Comparison of ENCODE assay signal across 10 mouse cellular contexts in the genomic region with DNA sequence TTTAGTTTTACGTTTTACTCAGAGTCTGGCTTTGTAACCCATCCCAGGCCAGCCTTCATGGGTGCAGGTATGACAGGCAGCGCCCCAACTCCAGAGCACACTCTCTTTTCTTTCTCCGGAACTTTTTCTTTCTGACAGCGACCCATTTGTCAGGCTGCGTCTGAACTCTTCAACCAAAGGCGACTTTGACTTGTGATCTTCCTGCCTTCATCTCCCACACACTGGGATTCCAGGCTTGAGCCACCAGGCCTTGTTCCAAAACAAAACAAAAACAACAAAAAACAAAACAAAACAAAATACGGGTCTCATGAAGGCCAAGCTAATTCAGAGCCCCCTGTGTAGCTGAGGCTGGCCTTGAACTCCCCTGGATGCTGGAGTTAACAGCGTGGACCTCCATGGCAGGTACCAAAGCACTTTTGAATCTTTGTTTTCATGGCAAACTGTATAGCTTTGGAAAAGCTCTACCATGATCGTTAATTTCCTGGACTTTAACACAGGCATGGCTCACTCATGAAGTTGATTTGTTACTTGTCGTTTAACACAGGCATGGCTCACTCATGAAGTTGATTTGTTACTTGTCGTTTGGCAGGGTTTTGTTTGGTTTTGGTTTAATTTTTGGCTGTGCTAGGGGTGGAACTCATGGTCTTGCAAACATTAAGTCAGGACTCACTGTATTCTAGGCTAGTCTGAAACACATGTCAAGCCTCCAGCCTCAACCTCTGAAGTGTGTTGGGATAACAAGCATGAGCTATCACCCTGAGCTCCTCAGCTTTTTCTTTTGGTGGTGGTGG. TPM values are rescaled to one million over a fixed set of nuclear protein-coding genes. Genes with fewer than 3 reads are reported as not detected.
DNase-seq lines count a peak whose midpoint lies in the region; ATAC-seq and TF ChIP-seq lines count a peak whose summit lies in the region.
"Had no signal": no experiment of that assay in that cellular context is flagged by ENCODE, and none has a peak within 500 bp of the region (broad histone marks: within the 10 kb centered on the region; RNA-seq: fewer than 3 reads in every experiment).

No protein-coding gene starts in this region.

- no peaks in the 10 kb centered on the region for H3K36me3 ChIP-seq in heart, postnatal 0 days (replicated peaks; ENCODE audit: control insufficient read depth, insufficient read depth, low read length)
- H3K36me3 ChIP-seq in midbrain, embryonic 11.5 days (ENCODE audit: control insufficient read depth, insufficient read depth, low read length) = no peaks in the 10 kb centered on the region
- no peaks in the 10 kb centered on the region for H3K36me3 ChIP-seq in midbrain, embryonic 13.5 days
- no peaks in the 10 kb centered on the region for H3K36me3 ChIP-seq in limb, embryonic 11.5 days (ENCODE audit: control insufficient read depth, insufficient read depth, low read length)
- H3K36me3 ChIP-seq: midbrain, embryonic 12.5 days had no signal

- no peak for ATAC-seq in heart, postnatal 0 days (ENCODE audit: insufficient read depth, low read depth)
- ATAC-seq in midbrain, embryonic 11.5 days (ENCODE audit: low FRiP score) = no peak
- no peak for ATAC-seq in midbrain, embryonic 13.5 days
- ATAC-seq in limb, embryonic 11.5 days (ENCODE audit: insufficient number of reproducible peaks, low FRiP score, low TSS enrichment, low read depth) = no peak
- ATAC-seq: forebrain, embryonic 14.5 days had no signal

- peak overlapping the region; percentile 40; the same call in 1 of the 2 replicates for H3K9ac ChIP-seq in heart, postnatal 0 days (replicated peaks; ENCODE audit: low read depth, low read length)
- no peak overlapping the region for H3K9ac ChIP-seq in midbrain, embryonic 11.5 days (ENCODE audit: low read length)
- no peak overlapping the region for H3K9ac ChIP-seq in midbrain, embryonic 13.5 days (replicated peaks)
- no peak overlapping the region for H3K9ac ChIP-seq in limb, embryonic 11.5 days (ENCODE audit: low read length)
- H3K9ac ChIP-seq: midbrain, embryonic 12.5 days had no signal

- peaks cover 11% of the 10 kb centered on the region for H3K4me1 ChIP-seq in heart, postnatal 0 days (ENCODE audit: control insufficient read depth, insufficient read depth)
- no peaks in the 10 kb centered on the region for H3K4me1 ChIP-seq in midbrain, embryonic 11.5 days (ENCODE audit: control insufficient read depth, insufficient read depth, low read length)
- 0 out of 2 replicates have a peak, but pooled peaks cover 3% of the 10 kb centered on the region for H3K4me1 ChIP-seq in midbrain, embryonic 13.5 days (replicated peaks)
- H3K4me1 ChIP-seq in limb, embryonic 11.5 days (ENCODE audit: control insufficient read depth, insufficient read depth, low read length) = peaks cover 12% of the 10 kb centered on the region; the same call in 1 of the 2 replicates

- 71% methylated on average over 11 of the region's 11 CpGs for WGBS in heart, postnatal 0 days
- 83% methylated on average over 11 of the region's 11 CpGs for WGBS in midbrain, embryonic 11.5 days
- 80% methylated on average over 11 of the region's 11 CpGs for WGBS in midbrain, embryonic 13.5 days
- WGBS in limb, embryonic 11.5 days = 64% methylated on average over 11 of the region's 11 CpGs

- no peak for DNase-seq in heart, postnatal 0 days (ENCODE audit: low spot score)
- DNase-seq in heart, adult 8-10 months (ENCODE audit: low spot score) = no peak
- peak; percentile 73 for DNase-seq in midbrain, embryonic 11.5 days (ENCODE audit: low spot score, missing footprints)
- no peak for DNase-seq in limb, embryonic 11.5 days (ENCODE audit: low spot score)
- no peak for DNase-seq in urinary bladder, postnatal 10 days (ENCODE audit: low spot score)
- no peak for DNase-seq in urinary bladder, postnatal 14 days (ENCODE audit: low spot score)
- DNase-seq in left cerebral cortex, adult 8-10 months (ENCODE audit: low spot score in 2 of 2) = no peak

- no peak for TF ChIP-seq CTCF in heart, postnatal 0 days (IDR thresholded peaks at IDR 0.05; ENCODE audit: low read depth)

- H3K27me3 ChIP-seq in heart, postnatal 0 days (ENCODE audit: control insufficient read depth, insufficient read depth, low read length) = no peaks in the 10 kb centered on the region
- H3K27me3 ChIP-seq in midbrain, embryonic 11.5 days (ENCODE audit: control insufficient read depth, insufficient read depth, low read length) = no peaks in the 10 kb centered on the region
- no peaks in the 10 kb centered on the region for H3K27me3 ChIP-seq in midbrain, embryonic 13.5 days
- no peaks in the 10 kb centered on the region for H3K27me3 ChIP-seq in limb, embryonic 11.5 days (ENCODE audit: control insufficient read depth, insufficient read depth, low read length)
- H3K27me3 ChIP-seq: midbrain, embryonic 12.5 days had no signal

- peak overlapping the region; percentile 55 for H3K4me2 ChIP-seq in heart, postnatal 0 days (ENCODE audit: low read depth, low read length)
- H3K4me2 ChIP-seq in midbrain, embryonic 11.5 days = no peak overlapping the region
- H3K4me2 ChIP-seq in midbrain, embryonic 13.5 days (replicated peaks) = no peak overlapping the region
- H3K4me2 ChIP-seq in limb, embryonic 11.5 days (ENCODE audit: low read depth, severe bottlenecking) = no peak overlapping the region

- peak overlapping the region; percentile 28 for H3K4me3 ChIP-seq in heart, postnatal 0 days (ENCODE audit: low read depth, low read length)
- H3K4me3 ChIP-seq in midbrain, embryonic 11.5 days (ENCODE audit: low read depth, low read length) = no peak overlapping the region
- no peak overlapping the region for H3K4me3 ChIP-seq in midbrain, embryonic 13.5 days (replicated peaks)
- H3K4me3 ChIP-seq in limb, embryonic 11.5 days (ENCODE audit: low read depth, low read length) = no peak overlapping the region
- H3K4me3 ChIP-seq: midbrain, embryonic 12.5 days had no signal

- no peaks in the 10 kb centered on the region for H3K9me3 ChIP-seq in heart, postnatal 0 days (replicated peaks; ENCODE audit: control insufficient read depth, low read length)
- H3K9me3 ChIP-seq in midbrain, embryonic 11.5 days (ENCODE audit: control insufficient read depth, low read length) = no peaks in the 10 kb centered on the region
- H3K9me3 ChIP-seq in midbrain, embryonic 13.5 days = no peaks in the 10 kb centered on the region
- no peaks in the 10 kb centered on the region for H3K9me3 ChIP-seq in limb, embryonic 11.5 days (ENCODE audit: control insufficient read depth, low read length)
- H3K9me3 ChIP-seq: midbrain, embryonic 12.5 days had no signal

- TF ChIP-seq EP300 in heart, postnatal 0 days (IDR thresholded peaks at IDR 0.05; ENCODE audit: low read depth) = no peak

- peak overlapping the region; percentile 79 for H3K27ac ChIP-seq in heart, postnatal 0 days (ENCODE audit: low read depth)
- no peak overlapping the region for H3K27ac ChIP-seq in midbrain, embryonic 11.5 days (ENCODE audit: low read depth, low read length)
- no peak overlapping the region for H3K27ac ChIP-seq in midbrain, embryonic 13.5 days
- peak overlapping the region; percentile 55; the same call in 1 of the 2 replicates for H3K27ac ChIP-seq in limb, embryonic 11.5 days (replicated peaks; ENCODE audit: low read depth, low read length)
- H3K27ac ChIP-seq: midbrain, embryonic 12.5 days had no signal

RNA-seq across cellular contexts. Expression of gene Pcbp1, which starts 28.0 kb away (rescaled TPM):
- 46.2 and 55.2 TPM in 2 replicates for total RNA-seq in heart, postnatal 0 days (2014; rRNA removed; ENCODE audit: low replicate concordance)
- 276 and 285 TPM in 2 replicates for polyA plus RNA-seq in heart, postnatal 0 days (2015; fragmentation: Nextera tagmentation; extraction: Ambion mirVana)
- total RNA-seq in heart, adult 8-10 months (2022) = 100 to 1,000 TPM; 157 to 166 (median 162) TPM
- polyA plus RNA-seq in midbrain, embryonic 11.5 days (2014; fragmentation: Nextera tagmentation; extraction: Ambion mirVana) = 418 and 497 TPM in 2 replicates
- polyA plus RNA-seq in midbrain, embryonic 13.5 days (2015; fragmentation: Nextera tagmentation; extraction: Ambion mirVana) = 246 and 342 TPM in 2 replicates
- polyA plus RNA-seq in limb, embryonic 11.5 days (2014; fragmentation: Nextera tagmentation; extraction: Ambion mirVana) = 499 and 548 TPM in 2 replicates
- 100 to 1,000 TPM; 179 to 184 (median 180) TPM for total RNA-seq in left cerebral cortex, adult 8-10 months (2022)

RNA-seq across cellular contexts. Expression of gene C87436, which starts 60.0 kb away (rescaled TPM):
- total RNA-seq in heart, postnatal 0 days (2014; rRNA removed; ENCODE audit: low replicate concordance) = 9.1 and 9.9 TPM in 2 replicates
- 16.4 and 16.9 TPM in 2 replicates for polyA plus RNA-seq in heart, postnatal 0 days (2015; fragmentation: Nextera tagmentation; extraction: Ambion mirVana)
- 10 to 100 TPM in 2 of 4 experiments, 1 to 10 TPM in 2; 9.6 to 11.6 (median 10.0) TPM for total RNA-seq in heart, adult 8-10 months (2022)
- 23.6 and 26.4 TPM in 2 replicates for polyA plus RNA-seq in midbrain, embryonic 11.5 days (2014; fragmentation: Nextera tagmentation; extraction: Ambion mirVana)
- 27.7 and 28.8 TPM in 2 replicates for polyA plus RNA-seq in midbrain, embryonic 13.5 days (2015; fragmentation: Nextera tagmentation; extraction: Ambion mirVana)
- polyA plus RNA-seq in limb, embryonic 11.5 days (2014; fragmentation: Nextera tagmentation; extraction: Ambion mirVana) = 23.7 and 24.8 TPM in 2 replicates
- total RNA-seq in left cerebral cortex, adult 8-10 months (2022) = 10 to 100 TPM; 19.3 to 25.6 (median 22.3) TPM

Comparison
In these comparisons a context has a peak if more than half of its experiments do, and no peak if none do; other contexts are left out.
1. H3K27ac ChIP-seq: peak in heart, postnatal 0 days (single experiment) and limb, embryonic 11.5 days (single experiment); none in midbrain, embryonic 11.5 days (single experiment) and midbrain, embryonic 13.5 days (single experiment).